Mouse (Mus musculus): ENCODE results near the gene Arcn1. TPM values are rescaled to one million over a fixed set of nuclear protein-coding genes. Genes with fewer than 3 reads are reported as not detected.

The Arcn1 gene
- polyA plus RNA-seq, 1 experiment, result 30.9 TPM

DNA sequence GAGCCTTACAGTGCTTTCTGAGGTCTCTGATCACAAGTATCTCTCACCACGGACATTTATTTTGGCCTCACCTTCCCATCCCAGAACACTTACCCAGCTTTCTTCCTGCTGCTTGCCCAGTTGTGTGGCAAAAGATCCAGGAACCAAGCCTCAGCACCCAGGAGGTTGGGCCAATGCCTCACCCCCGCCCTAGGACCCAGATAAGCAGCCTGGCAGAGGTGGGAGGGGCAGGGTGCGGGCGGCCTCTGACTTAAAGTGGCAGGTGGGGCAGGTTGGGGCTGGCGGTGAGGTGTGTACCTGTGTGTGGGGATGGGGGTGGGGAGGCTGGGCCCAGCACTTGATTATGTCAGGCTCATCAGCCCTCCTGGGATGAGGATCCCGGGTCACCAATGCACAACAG is 54.6 kb downstream of the Arcn1 start:
- H3K4me3 ChIP-seq (replicated peaks; ENCODE audit: control insufficient read depth, low read depth, low read length), result no peak overlapping the region
- H3K27ac ChIP-seq (ENCODE audit: control insufficient read depth, insufficient read depth, low read depth, low read length, poor library complexity), result no peak overlapping the region
- no peaks in the 10 kb centered on the region for H3K4me1 ChIP-seq (ENCODE audit: control insufficient read depth, insufficient read depth, low read length)
- TF ChIP-seq CTCF (IDR thresholded peaks at IDR 0.05; ENCODE audit: control insufficient read depth, insufficient read depth, low read length) (no peak), POLR2A (IDR thresholded peaks at IDR 0.05; ENCODE audit: borderline replicate concordance, control insufficient read depth, low read depth, low read length) (no peak)
- 69% methylated on average over 6 of the region's 6 CpGs for WGBS

DNA sequence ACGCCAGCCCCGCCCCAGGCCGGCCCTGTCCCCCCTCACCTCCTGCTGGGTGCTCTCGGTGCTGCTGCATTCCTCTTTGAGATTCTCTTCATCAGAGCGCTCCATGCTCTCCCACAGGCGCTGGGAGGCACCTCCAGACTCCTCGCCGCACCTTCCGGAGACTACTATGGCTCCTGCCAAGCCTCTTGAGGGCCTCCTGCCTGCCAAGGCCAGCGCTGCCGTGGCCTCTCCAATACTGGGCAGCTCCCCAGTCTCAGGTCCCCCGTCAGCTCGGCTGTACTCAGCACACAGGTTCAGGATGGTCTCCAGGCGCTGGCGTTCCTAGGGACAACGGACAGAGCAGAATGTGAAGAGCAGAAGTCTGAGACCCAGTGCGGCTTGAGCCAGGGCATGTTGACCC is 56.0 kb downstream of the Arcn1 start:
- Histone ChIP-seq H3K4me1 (ENCODE audit: control insufficient read depth, insufficient read depth, low read length) (no peaks in the 10 kb centered on the region), H3K4me3 (replicated peaks; ENCODE audit: control insufficient read depth, low read depth, low read length) (no peak overlapping the region), H3K27ac (ENCODE audit: control insufficient read depth, insufficient read depth, low read depth, low read length, poor library complexity) (no peak overlapping the region)
- TF ChIP-seq CTCF (IDR thresholded peaks at IDR 0.05; ENCODE audit: control insufficient read depth, insufficient read depth, low read length) (no peak), POLR2A (IDR thresholded peaks at IDR 0.05; ENCODE audit: borderline replicate concordance, control insufficient read depth, low read depth, low read length) (no peak)
- WGBS, result 89% methylated on average over 17 of the region's 17 CpGs

DNA sequence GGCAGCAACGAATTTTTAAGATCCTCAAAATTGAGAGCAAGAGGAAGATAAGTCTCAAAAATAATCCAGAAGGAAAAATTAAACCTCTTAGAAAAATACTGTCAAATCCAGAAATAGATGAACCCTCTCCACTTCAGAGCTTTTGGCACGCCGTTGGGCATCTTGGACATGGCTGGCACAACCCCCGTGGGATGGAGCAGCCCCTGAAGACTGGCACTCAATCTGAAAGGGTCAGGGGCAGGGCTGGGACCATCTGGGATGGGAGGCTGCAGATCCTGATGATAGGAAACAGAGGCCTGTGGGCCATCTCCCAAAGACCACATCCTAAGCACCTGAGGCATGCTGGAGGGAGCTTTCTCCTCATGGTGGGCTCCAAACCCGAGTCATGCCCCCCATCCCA is 57.4 kb downstream of the Arcn1 start:
- Histone ChIP-seq H3K4me1 (ENCODE audit: control insufficient read depth, insufficient read depth, low read length) (no peaks in the 10 kb centered on the region), H3K27ac (ENCODE audit: control insufficient read depth, insufficient read depth, low read depth, low read length, poor library complexity) (no peak overlapping the region), H3K4me3 (replicated peaks; ENCODE audit: control insufficient read depth, low read depth, low read length) (no peak overlapping the region)
- WGBS, result 73% methylated on average over 5 of the region's 5 CpGs
- TF ChIP-seq POLR2A (IDR thresholded peaks at IDR 0.05; ENCODE audit: borderline replicate concordance, control insufficient read depth, low read depth, low read length) (no peak), CTCF (IDR thresholded peaks at IDR 0.05; ENCODE audit: control insufficient read depth, insufficient read depth, low read length) (no peak)

DNA sequence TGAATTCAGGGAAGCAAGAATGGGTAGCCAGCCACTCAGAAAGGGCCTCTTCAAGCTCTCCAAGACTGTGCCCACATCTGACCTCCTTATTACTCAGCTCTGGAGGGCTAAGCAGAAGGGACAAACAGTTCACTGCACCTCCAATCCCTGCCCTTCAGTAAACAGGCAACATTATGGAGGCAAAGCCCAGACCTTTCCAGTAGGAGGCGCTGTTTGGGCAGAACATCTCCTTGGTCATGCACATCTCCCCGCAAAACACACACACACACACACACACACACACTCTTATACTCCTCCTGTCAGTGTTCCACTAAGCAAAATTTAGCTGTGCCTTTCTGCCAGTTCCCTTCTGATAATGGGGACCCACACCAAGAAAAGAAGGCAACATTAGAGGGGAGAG is 58.0 kb downstream of the Arcn1 start:
- H3K27ac ChIP-seq (ENCODE audit: control insufficient read depth, insufficient read depth, low read depth, low read length, poor library complexity), result no peak overlapping the region
- no peaks in the 10 kb centered on the region for H3K4me1 ChIP-seq (ENCODE audit: control insufficient read depth, insufficient read depth, low read length)
- peak; percentile 49 for TF ChIP-seq CTCF (IDR thresholded peaks at IDR 0.05; ENCODE audit: control insufficient read depth, insufficient read depth, low read length)
- TF ChIP-seq POLR2A (IDR thresholded peaks at IDR 0.05; ENCODE audit: borderline replicate concordance, control insufficient read depth, low read depth, low read length), result no peak
- no peak overlapping the region for H3K4me3 ChIP-seq (replicated peaks; ENCODE audit: control insufficient read depth, low read depth, low read length)
- 73% methylated on average over 2 of the region's 2 CpGs for WGBS

GRCm38 (mm10) chr9:44708925-44709324 is 58.7 kb downstream of the Arcn1 start:
- 56% methylated on average over 6 of the region's 6 CpGs for WGBS

GRCm38 (mm10) chr9:44708429-44708765 is 59.2 kb downstream of the Arcn1 start:
- Histone ChIP-seq H3K27ac (ENCODE audit: control insufficient read depth, insufficient read depth, low read depth, low read length, poor library complexity) (no peak overlapping the region), H3K4me3 (replicated peaks; ENCODE audit: control insufficient read depth, low read depth, low read length) (peak overlapping the region; percentile 25), H3K4me1 (ENCODE audit: control insufficient read depth, insufficient read depth, low read length) (no peaks in the 10 kb centered on the region)
- WGBS, result 3% methylated on average over 24 of the region's 24 CpGs
- TF ChIP-seq POLR2A (IDR thresholded peaks at IDR 0.05; ENCODE audit: borderline replicate concordance, control insufficient read depth, low read depth, low read length) (0 out of 2 replicates have a peak, but pooled peaks have one; percentile 3), CTCF (IDR thresholded peaks at IDR 0.05; ENCODE audit: control insufficient read depth, insufficient read depth, low read length) (no peak)

More at GRCm38 (mm10) chr9:44708925-44709324, 58.7 kb downstream of the Arcn1 start:
- TF ChIP-seq CTCF (IDR thresholded peaks at IDR 0.05; ENCODE audit: control insufficient read depth, insufficient read depth, low read length), result no peak
- TF ChIP-seq POLR2A (IDR thresholded peaks at IDR 0.05; ENCODE audit: borderline replicate concordance, control insufficient read depth, low read depth, low read length), result no peak
- H3K4me1 ChIP-seq (ENCODE audit: control insufficient read depth, insufficient read depth, low read length), result no peaks in the 10 kb centered on the region
- H3K27ac ChIP-seq (ENCODE audit: control insufficient read depth, insufficient read depth, low read depth, low read length, poor library complexity), result no peak overlapping the region
- H3K4me3 ChIP-seq (replicated peaks; ENCODE audit: control insufficient read depth, low read depth, low read length), result no peak overlapping the region

DNA sequence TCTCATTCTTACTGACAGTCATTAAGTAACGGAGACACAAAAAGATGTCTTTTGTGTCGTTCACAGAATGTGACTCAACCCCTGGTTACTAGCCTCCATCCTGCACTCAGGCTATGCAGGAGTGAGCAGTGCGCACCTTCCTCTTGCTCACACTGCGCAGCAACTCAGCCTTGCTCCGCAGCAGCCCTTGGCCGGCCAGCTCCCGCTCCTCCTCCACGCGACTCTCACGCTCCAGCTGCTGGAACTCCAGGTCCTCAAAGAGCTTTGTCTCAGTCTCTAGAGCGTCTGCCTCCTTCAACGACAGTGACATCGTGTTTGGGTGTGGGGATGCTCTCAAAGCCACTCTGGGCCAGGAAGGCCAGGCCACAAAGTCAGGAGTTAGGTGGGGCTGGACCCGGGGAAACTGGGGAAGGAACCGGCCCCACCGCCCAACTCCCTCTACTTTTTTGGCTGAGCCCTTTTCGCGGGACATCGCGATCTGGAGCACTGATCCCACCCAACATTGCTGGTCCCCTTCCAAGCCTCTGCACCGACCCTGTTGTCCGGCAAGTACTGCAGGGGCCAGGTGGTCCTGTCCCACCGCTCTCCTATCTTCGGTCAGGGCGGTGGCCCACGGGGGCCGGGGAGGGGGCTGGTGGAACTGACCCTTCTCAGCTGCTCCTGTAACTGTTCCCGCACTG is 59.8 kb downstream of the Arcn1 start:
- Histone ChIP-seq H3K4me3 (replicated peaks; ENCODE audit: control insufficient read depth, low read depth, low read length) (no peak overlapping the region), H3K27ac (ENCODE audit: control insufficient read depth, insufficient read depth, low read depth, low read length, poor library complexity) (no peak overlapping the region; the same call in 1 of the 2 replicates), H3K4me1 (ENCODE audit: control insufficient read depth, insufficient read depth, low read length) (no peaks in the 10 kb centered on the region)
- 39% methylated on average over 28 of the region's 28 CpGs for WGBS
- TF ChIP-seq CTCF (IDR thresholded peaks at IDR 0.05; ENCODE audit: control insufficient read depth, insufficient read depth, low read length), result no peak
- TF ChIP-seq POLR2A (IDR thresholded peaks at IDR 0.05; ENCODE audit: borderline replicate concordance, control insufficient read depth, low read depth, low read length), result 0 out of 2 replicates have a peak, but pooled peaks have one; percentile 9

DNA sequence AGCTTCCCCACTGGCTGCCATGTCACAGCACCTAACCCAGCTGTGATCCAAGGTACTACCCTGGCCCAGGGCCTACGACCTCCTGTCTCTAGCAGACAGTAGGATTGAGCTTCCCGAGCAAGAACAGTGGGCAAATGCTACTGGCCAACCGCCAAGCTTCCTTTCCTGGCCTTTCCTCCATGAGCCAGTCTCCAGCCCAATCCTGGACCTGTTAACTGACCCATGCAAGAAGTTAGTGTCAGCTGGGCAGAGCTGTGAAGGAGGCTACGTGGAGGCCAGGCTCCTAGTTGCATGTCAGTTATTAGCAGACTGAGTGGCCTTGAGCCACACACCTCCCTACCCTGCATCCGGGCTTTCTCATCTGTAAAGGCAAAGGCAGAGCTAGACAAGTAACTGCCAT is 67.9 kb downstream of the Arcn1 start:
- Histone ChIP-seq H3K27ac (ENCODE audit: control insufficient read depth, insufficient read depth, low read depth, low read length, poor library complexity) (no peak overlapping the region), H3K4me3 (replicated peaks; ENCODE audit: control insufficient read depth, low read depth, low read length) (no peak overlapping the region), H3K4me1 (ENCODE audit: control insufficient read depth, insufficient read depth, low read length) (no peaks in the 10 kb centered on the region)
- WGBS, result 83% methylated on average over 5 of the region's 5 CpGs
- no peak for TF ChIP-seq POLR2A (IDR thresholded peaks at IDR 0.05; ENCODE audit: borderline replicate concordance, control insufficient read depth, low read depth, low read length)
- no peak for TF ChIP-seq CTCF (IDR thresholded peaks at IDR 0.05; ENCODE audit: control insufficient read depth, insufficient read depth, low read length)

- no peak for TF ChIP-seq POLR2A (IDR thresholded peaks at IDR 0.05; ENCODE audit: borderline replicate concordance, control insufficient read depth, low read depth, low read length)
- TF ChIP-seq CTCF (IDR thresholded peaks at IDR 0.05; ENCODE audit: control insufficient read depth, insufficient read depth, low read length), result no peak
- Histone ChIP-seq H3K27ac (ENCODE audit: control insufficient read depth, insufficient read depth, low read depth, low read length, poor library complexity) (no peak overlapping the region), H3K4me3 (replicated peaks; ENCODE audit: control insufficient read depth, low read depth, low read length) (no peak overlapping the region), H3K4me1 (ENCODE audit: control insufficient read depth, insufficient read depth, low read length) (no peaks in the 10 kb centered on the region)
- 88% methylated on average over 10 of the region's 10 CpGs for WGBS
Measured at GRCm38 (mm10) chr9:44699196-44699595, 68.4 kb downstream of the Arcn1 start.
